Mouse (Mus musculus): ENCODE results near the gene Vti1a. TPM values are rescaled to one million over a fixed set of nuclear protein-coding genes. Genes with fewer than 3 reads are reported as not detected.
A peak's percentile ranks its signal among the peaks of the same experiment; 100 is the strongest.

Vti1a gene
- total and polyA plus RNA-seq, 2 experiments from 2014 or later, result 6.6 to 12.5 TPM

GRCm38 (mm10) chr19:55423065-55423716 lies 107.1 kb downstream of the Vti1a start:
- H3K4me1 ChIP-seq (ENCODE audit: control insufficient read depth, insufficient read depth), result 0 out of 2 replicates have a peak, but pooled peaks cover 4% of the 10 kb centered on the region
- H3K9me3 ChIP-seq (replicated peaks; ENCODE audit: control insufficient read depth, low read length), result no peaks in the 10 kb centered on the region
- ATAC-seq (ENCODE audit: insufficient read depth, low read depth) (no peak), DNase-seq (ENCODE audit: low spot score) (no peak)
- H3K9ac ChIP-seq (replicated peaks; ENCODE audit: low read depth, low read length), result no peak overlapping the region
- H3K27ac ChIP-seq (ENCODE audit: low read depth), result no peak overlapping the region
- no peaks in the 10 kb centered on the region for H3K36me3 ChIP-seq (replicated peaks; ENCODE audit: control insufficient read depth, insufficient read depth, low read length)
- H3K4me3 ChIP-seq (ENCODE audit: low read depth, low read length), result no peak overlapping the region
- no peaks in the 10 kb centered on the region for H3K27me3 ChIP-seq (ENCODE audit: control insufficient read depth, insufficient read depth, low read length)
- WGBS, result 93% methylated on average over 11 of the region's 11 CpGs
- H3K4me2 ChIP-seq (ENCODE audit: low read depth, low read length), result no peak overlapping the region
- TF ChIP-seq CTCF (IDR thresholded peaks at IDR 0.05; ENCODE audit: low read depth) (no peak), EP300 (IDR thresholded peaks at IDR 0.05; ENCODE audit: low read depth) (no peak)

- H3K4me2 ChIP-seq (ENCODE audit: low read depth, low read length), result peak overlapping the region; percentile 12; the same call in 1 of the 2 replicates
- no peak for TF ChIP-seq CTCF (IDR thresholded peaks at IDR 0.05; ENCODE audit: low read depth)
- TF ChIP-seq EP300 (IDR thresholded peaks at IDR 0.05; ENCODE audit: low read depth), result no peak
- ATAC-seq (ENCODE audit: insufficient read depth, low read depth) (peak; percentile 92), DNase-seq (ENCODE audit: low spot score) (peak; percentile 80)
- no peak overlapping the region for H3K4me3 ChIP-seq (ENCODE audit: low read depth, low read length)
- no peak overlapping the region for H3K27ac ChIP-seq (ENCODE audit: low read depth)
- 21% methylated on average over 8 of the region's 8 CpGs for WGBS
- H3K9me3 ChIP-seq (replicated peaks; ENCODE audit: control insufficient read depth, low read length), result no peaks in the 10 kb centered on the region
- H3K27me3 ChIP-seq (ENCODE audit: control insufficient read depth, insufficient read depth, low read length), result no peaks in the 10 kb centered on the region
- no peak overlapping the region for H3K9ac ChIP-seq (replicated peaks; ENCODE audit: low read depth, low read length)
- no peaks in the 10 kb centered on the region for H3K36me3 ChIP-seq (replicated peaks; ENCODE audit: control insufficient read depth, insufficient read depth, low read length)
- H3K4me1 ChIP-seq (ENCODE audit: control insufficient read depth, insufficient read depth), result 0 out of 2 replicates have a peak, but pooled peaks cover 4% of the 10 kb centered on the region
Observed at GRCm38 (mm10) chr19:55423952-55424351, 107.9 kb downstream of the Vti1a start.

- ATAC-seq (ENCODE audit: insufficient read depth, low read depth) (no peak), DNase-seq (ENCODE audit: low spot score) (no peak)
- Histone ChIP-seq H3K4me2 (ENCODE audit: low read depth, low read length) (no peak overlapping the region), H3K4me1 (ENCODE audit: control insufficient read depth, insufficient read depth) (0 out of 2 replicates have a peak, but pooled peaks cover 4% of the 10 kb centered on the region), H3K9me3 (replicated peaks; ENCODE audit: control insufficient read depth, low read length) (no peaks in the 10 kb centered on the region), H3K4me3 (ENCODE audit: low read depth, low read length) (no peak overlapping the region), H3K9ac (replicated peaks; ENCODE audit: low read depth, low read length) (no peak overlapping the region), H3K27me3 (ENCODE audit: control insufficient read depth, insufficient read depth, low read length) (no peaks in the 10 kb centered on the region), H3K36me3 (replicated peaks; ENCODE audit: control insufficient read depth, insufficient read depth, low read length) (no peaks in the 10 kb centered on the region), H3K27ac (ENCODE audit: low read depth) (no peak overlapping the region)
- WGBS, result 90% methylated on average over 6 of the region's 6 CpGs
- TF ChIP-seq CTCF (IDR thresholded peaks at IDR 0.05; ENCODE audit: low read depth) (no peak), EP300 (IDR thresholded peaks at IDR 0.05; ENCODE audit: low read depth) (no peak)
Observed at GRCm38 (mm10) chr19:55424507-55424906, 108.4 kb downstream of the Vti1a start.

- TF ChIP-seq CTCF (IDR thresholded peaks at IDR 0.05; ENCODE audit: low read depth) (no peak), EP300 (IDR thresholded peaks at IDR 0.05; ENCODE audit: low read depth) (no peak)
- no peaks in the 10 kb centered on the region for H3K9me3 ChIP-seq (replicated peaks; ENCODE audit: control insufficient read depth, low read length)
- no peak overlapping the region for H3K4me3 ChIP-seq (ENCODE audit: low read depth, low read length)
- H3K4me2 ChIP-seq (ENCODE audit: low read depth, low read length), result no peak overlapping the region
- no peaks in the 10 kb centered on the region for H3K36me3 ChIP-seq (replicated peaks; ENCODE audit: control insufficient read depth, insufficient read depth, low read length)
- WGBS, result 76% methylated on average over 3 of the region's 3 CpGs
- H3K9ac ChIP-seq (replicated peaks; ENCODE audit: low read depth, low read length), result no peak overlapping the region
- DNase-seq (ENCODE audit: low spot score) (no peak), ATAC-seq (ENCODE audit: insufficient read depth, low read depth) (no peak)
- no peaks in the 10 kb centered on the region for H3K27me3 ChIP-seq (ENCODE audit: control insufficient read depth, insufficient read depth, low read length)
- H3K4me1 ChIP-seq (ENCODE audit: control insufficient read depth, insufficient read depth), result no peaks in the 10 kb centered on the region
- no peak overlapping the region for H3K27ac ChIP-seq (ENCODE audit: low read depth)
Observed at GRCm38 (mm10) chr19:55440306-55440705, 124.2 kb downstream of the Vti1a start.

GRCm38 (mm10) chr19:55443618-55444017 lies 127.5 kb downstream of the Vti1a start:
- TF ChIP-seq CTCF (IDR thresholded peaks at IDR 0.05; ENCODE audit: low read depth), result no peak
- no peak for TF ChIP-seq EP300 (IDR thresholded peaks at IDR 0.05; ENCODE audit: low read depth)
- WGBS, result 86% methylated on average over 8 of the region's 8 CpGs
- H3K27ac ChIP-seq (ENCODE audit: low read depth), result no peak overlapping the region
- no peaks in the 10 kb centered on the region for H3K36me3 ChIP-seq (replicated peaks; ENCODE audit: control insufficient read depth, insufficient read depth, low read length)
- no peak for DNase-seq (ENCODE audit: low spot score)
- no peak overlapping the region for H3K4me3 ChIP-seq (ENCODE audit: low read depth, low read length)
- no peaks in the 10 kb centered on the region for H3K9me3 ChIP-seq (replicated peaks; ENCODE audit: control insufficient read depth, low read length)
- no peak overlapping the region for H3K4me2 ChIP-seq (ENCODE audit: low read depth, low read length)
- no peak overlapping the region for H3K9ac ChIP-seq (replicated peaks; ENCODE audit: low read depth, low read length)
- no peaks in the 10 kb centered on the region for H3K27me3 ChIP-seq (ENCODE audit: control insufficient read depth, insufficient read depth, low read length)
- no peak for ATAC-seq (ENCODE audit: insufficient read depth, low read depth)
- no peaks in the 10 kb centered on the region for H3K4me1 ChIP-seq (ENCODE audit: control insufficient read depth, insufficient read depth)

GRCm38 (mm10) chr19:55449084-55449483 lies 133.0 kb downstream of the Vti1a start:
- Histone ChIP-seq H3K27ac (ENCODE audit: low read depth) (no peak overlapping the region), H3K9ac (replicated peaks; ENCODE audit: low read depth, low read length) (no peak overlapping the region), H3K9me3 (replicated peaks; ENCODE audit: control insufficient read depth, low read length) (no peaks in the 10 kb centered on the region), H3K36me3 (replicated peaks; ENCODE audit: control insufficient read depth, insufficient read depth, low read length) (no peaks in the 10 kb centered on the region), H3K4me1 (ENCODE audit: control insufficient read depth, insufficient read depth) (no peaks in the 10 kb centered on the region), H3K4me3 (ENCODE audit: low read depth, low read length) (no peak overlapping the region), H3K27me3 (ENCODE audit: control insufficient read depth, insufficient read depth, low read length) (no peaks in the 10 kb centered on the region), H3K4me2 (ENCODE audit: low read depth, low read length) (no peak overlapping the region)
- WGBS, result 26% methylated on average over 13 of the region's 13 CpGs
- TF ChIP-seq CTCF (IDR thresholded peaks at IDR 0.05; ENCODE audit: low read depth) (no peak), EP300 (IDR thresholded peaks at IDR 0.05; ENCODE audit: low read depth) (no peak)
- DNase-seq (ENCODE audit: low spot score) (no peak), ATAC-seq (ENCODE audit: insufficient read depth, low read depth) (peak; percentile 53; the same call in 1 of the 2 replicates)
